Mouse (Mus musculus) G1E (cell line): ENCODE measurements at regions not wholly inside any gene's neighbourhood (a gene's known extent, or its start where the extent isn't known, plus 50 kb on each side); places are given as distances from the start of the nearest gene placed in this dataset.

Experiments
- ATAC-seq: 2 replicates; pipeline ENCODE4 v1.8.0; 2016; ENCODE audit warnings: mild to moderate bottlenecking; ENCODE audit not compliant: insufficient number of reproducible peaks, poor library complexity, low FRiP score, severe bottlenecking; ENCODE audit errors: extremely low read depth
- DNase-seq: peaks from one replicate; pipeline ENCODE4 v3.0.0; 2012; ENCODE audit warnings: low spot score
- H3K27me3 ChIP-seq: 2 replicates; pipeline ENCODE4 v1.6.1; 2012; ENCODE audit warnings: mild to moderate bottlenecking, low read length, inconsistent platforms; ENCODE audit not compliant: insufficient read depth
- H3K36me3 ChIP-seq: replicated peaks from 2 replicates; pipeline ENCODE3; 2012; ENCODE audit warnings: mild to moderate bottlenecking, inconsistent platforms
- H3K4me1 ChIP-seq: 2 replicates; pipeline ENCODE4 v1.6.1; 2012; ENCODE audit warnings: low read depth, low read length, inconsistent platforms, mixed read lengths; ENCODE audit not compliant: insufficient read depth
- H3K4me3 ChIP-seq: 2 replicates; pipeline ENCODE4 v1.5.1; 2012; ENCODE audit warnings: low read depth, mild to moderate bottlenecking, inconsistent platforms, low read length, moderate library complexity, mixed read lengths
- H3K9me3 ChIP-seq: replicated peaks from 2 replicates; pipeline ENCODE4 v1.6.1; 2012; ENCODE audit warnings: inconsistent platforms
- CTCF ChIP-seq: IDR thresholded peaks from 2 replicates; pipeline ENCODE4 v1.5.1; 2012; ENCODE audit warnings: low read depth, low read length, inconsistent platforms, mixed read lengths
- GATA1 ChIP-seq: IDR thresholded peaks from 2 replicates; pipeline ENCODE4 v1.6.1; 2012; ENCODE audit warnings: borderline replicate concordance, low read length, inconsistent platforms, mixed read lengths
- GATA2 ChIP-seq: IDR thresholded peaks from 2 replicates; pipeline ENCODE4 v1.6.1; 2012; ENCODE audit warnings: low read depth, low read length, inconsistent platforms, borderline replicate concordance
- POLR2AphosphoS5 ChIP-seq: IDR thresholded peaks from 2 replicates; pipeline ENCODE4 v1.6.1; 2012; ENCODE audit warnings: low read depth, low read length, inconsistent platforms; ENCODE audit not compliant: insufficient replicate concordance
- TAL1 ChIP-seq: conservative IDR thresholded peaks from 2 replicates; pipeline ENCODE4 v1.6.1; 2012; ENCODE audit warnings: low read depth, low read length, inconsistent platforms, mixed read lengths

DNA sequence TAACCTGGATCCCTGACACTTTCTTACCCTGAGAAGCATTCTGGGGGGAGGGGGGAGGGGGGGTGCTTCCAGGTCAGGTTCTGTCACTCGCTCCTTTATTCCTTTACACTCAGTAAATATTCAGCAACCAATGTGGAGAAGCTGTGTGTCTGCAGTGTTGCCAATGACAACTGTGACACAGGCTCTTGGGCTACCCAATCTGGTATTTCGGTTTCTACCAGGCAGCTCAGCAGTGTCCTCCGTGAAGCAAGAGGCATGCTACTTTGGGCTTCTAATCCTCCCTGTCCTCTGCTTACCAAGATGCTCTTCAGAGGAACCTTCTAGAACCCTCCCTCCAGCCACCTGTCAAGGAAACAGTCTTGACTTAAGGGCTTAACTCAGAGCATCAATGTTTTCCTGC, 290.7 kb downstream of the Emp1 start:
- Histone ChIP-seq H3K36me3 (no peaks in the 10 kb centered on the region), H3K4me3 (no peak overlapping the region), H3K27me3 (no peaks in the 10 kb centered on the region; the same call in 1 of the 2 replicates), H3K4me1 (no peaks in the 10 kb centered on the region), H3K9me3 (peaks cover 39% of the 10 kb centered on the region)
- ATAC-seq: no peak
- no peak for TF ChIP-seq CTCF
- no peak for TF ChIP-seq TAL1
- TF ChIP-seq GATA1: no peak
- TF ChIP-seq POLR2AphosphoS5: no peak
- TF ChIP-seq GATA2: no peak
- no peak for DNase-seq

DNA sequence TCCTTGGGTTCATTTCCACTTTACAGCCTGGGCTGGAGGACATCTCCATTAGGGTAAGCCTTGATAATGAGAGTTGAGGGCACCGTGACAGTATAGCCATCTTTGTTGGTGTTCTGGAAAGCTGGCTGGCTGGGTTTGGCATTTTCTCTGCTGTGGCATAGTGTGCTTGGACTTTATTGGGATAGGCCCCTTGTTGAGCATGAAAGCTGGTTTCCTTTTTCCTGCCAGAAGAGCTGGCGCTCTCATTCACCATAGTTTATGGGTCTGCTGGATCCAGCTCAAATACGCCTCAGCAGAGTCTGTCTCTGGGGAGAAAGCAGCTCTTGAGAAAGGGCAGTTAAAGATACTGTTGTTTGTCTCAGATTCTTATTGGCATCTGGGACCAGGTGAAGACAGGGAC, 300.0 kb downstream of the Emp1 start:
- Histone ChIP-seq H3K4me3 (no peak overlapping the region), H3K27me3 (no peaks in the 10 kb centered on the region), H3K9me3 (peaks cover 19% of the 10 kb centered on the region), H3K36me3 (no peaks in the 10 kb centered on the region), H3K4me1 (no peaks in the 10 kb centered on the region)
- ATAC-seq: no peak
- TF ChIP-seq TAL1 (no peak), POLR2AphosphoS5 (no peak), CTCF (no peak), GATA1 (no peak), GATA2 (no peak)
- no peak for DNase-seq

- H3K36me3 ChIP-seq: no peaks in the 10 kb centered on the region
- no peaks in the 10 kb centered on the region for H3K4me1 ChIP-seq
- no peak overlapping the region for H3K4me3 ChIP-seq
- H3K9me3 ChIP-seq: peaks cover 19% of the 10 kb centered on the region
- TF ChIP-seq TAL1 (no peak), CTCF (no peak), GATA1 (no peak), GATA2 (no peak), POLR2AphosphoS5 (no peak)
- H3K27me3 ChIP-seq: no peaks in the 10 kb centered on the region
- DNase-seq: no peak
- no peak for ATAC-seq
Measured at GRCm38 (mm10) chr6:135662801-135663537, 300.6 kb downstream of the Emp1 start.
